Mouse (Mus musculus) ES-Bruce4 (cell line): Measurements from ENCODE around the gene Mpdz. TPM values are rescaled to one million over a fixed set of nuclear protein-coding genes. Genes with fewer than 3 reads are reported as not detected.

ENCODE experiments used
- H3K27ac ChIP-seq: 2 replicates; pipeline ENCODE4 v1.5.1; 2012; ENCODE audit warnings: low read length, inconsistent platforms; ENCODE audit not compliant: insufficient read depth
- H3K27me3 ChIP-seq: 2 replicates; pipeline ENCODE4 v1.6.1; 2012; ENCODE audit warnings: mild to moderate bottlenecking, low read length, inconsistent platforms; ENCODE audit not compliant: control insufficient read depth, poor library complexity, insufficient read depth, severe bottlenecking
- H3K36me3 ChIP-seq: 2 replicates; pipeline ENCODE4 v1.6.1; 2012; ENCODE audit warnings: inconsistent platforms, mild to moderate bottlenecking, low read length, moderate library complexity; ENCODE audit not compliant: control insufficient read depth, poor library complexity, insufficient read depth, severe bottlenecking
- H3K4me1 ChIP-seq: one replicate; pipeline ENCODE4 v1.8.1; 2011; ENCODE audit warnings: low read length; ENCODE audit not compliant: control insufficient read depth, insufficient read depth
- H3K4me3 ChIP-seq: 2 replicates; pipeline ENCODE4 v1.5.1; 2011; ENCODE audit warnings: low read depth, mild to moderate bottlenecking, low read length
- H3K9ac ChIP-seq: 2 replicates; pipeline ENCODE4 v1.6.1; 2012; ENCODE audit warnings: low read depth, mild to moderate bottlenecking, inconsistent platforms; ENCODE audit not compliant: poor library complexity, severe bottlenecking
- H3K9me3 ChIP-seq: replicated peaks from 2 replicates; pipeline ENCODE4 v1.6.1; 2012; ENCODE audit warnings: mild to moderate bottlenecking, low read length, inconsistent platforms; ENCODE audit not compliant: control insufficient read depth, poor library complexity, insufficient read depth, severe bottlenecking
- CTCF ChIP-seq: IDR thresholded peaks from one replicate; pipeline ENCODE4 v1.8.1; 2011; ENCODE audit warnings: low read depth, low read length
- EP300 ChIP-seq: IDR thresholded peaks from 2 replicates; pipeline ENCODE4 v1.6.1; 2011; ENCODE audit warnings: low read depth, low read length; ENCODE audit not compliant: insufficient read depth
- POLR2A ChIP-seq: IDR thresholded peaks from one replicate; pipeline ENCODE4 v1.8.1; 2011; ENCODE audit warnings: low read length; ENCODE audit not compliant: insufficient read depth
- polyA plus RNA-seq: library from polyadenylated mRNA; stranded (reverse); fragments of >200 nt; gene quantifications from 2 replicates; pipeline ENCODE4 v1.2.4, GENCODE M21; 2011; ENCODE audit warnings: low read depth; ENCODE audit not compliant: missing spikeins, insufficient read depth, insufficient read length

Mpdz gene
- polyA plus RNA-seq, 1 experiment = 28.0 TPM

GRCm38 (mm10) chr4:81310168-81310474 is 132.5 kb downstream of the Mpdz start:
- no peak for TF ChIP-seq CTCF
- no peak for TF ChIP-seq EP300
- no peak for TF ChIP-seq POLR2A
- no peaks in the 10 kb centered on the region for H3K27me3 ChIP-seq
- H3K27ac ChIP-seq = no peak overlapping the region
- no peak overlapping the region for H3K9ac ChIP-seq
- H3K9me3 ChIP-seq = no peaks in the 10 kb centered on the region
- no peaks in the 10 kb centered on the region for H3K4me1 ChIP-seq
- H3K36me3 ChIP-seq = no peaks in the 10 kb centered on the region
- H3K4me3 ChIP-seq = no peak overlapping the region

- no peaks in the 10 kb centered on the region for H3K4me1 ChIP-seq
- H3K9me3 ChIP-seq = no peaks in the 10 kb centered on the region
- no peaks in the 10 kb centered on the region for H3K36me3 ChIP-seq
- H3K4me3 ChIP-seq = no peak overlapping the region
- no peak overlapping the region for H3K9ac ChIP-seq
- H3K27ac ChIP-seq = no peak overlapping the region
- no peaks in the 10 kb centered on the region for H3K27me3 ChIP-seq
- no peak for TF ChIP-seq EP300
Measured at GRCm38 (mm10) chr4:81309473-81310167, 133.0 kb downstream of the Mpdz start.

- no peaks in the 10 kb centered on the region for H3K9me3 ChIP-seq
- no peak overlapping the region for H3K4me3 ChIP-seq
- H3K27me3 ChIP-seq = no peaks in the 10 kb centered on the region
- H3K9ac ChIP-seq = no peak overlapping the region
- no peak for TF ChIP-seq CTCF
- no peak for TF ChIP-seq POLR2A
- TF ChIP-seq EP300 = no peak
- H3K4me1 ChIP-seq = no peaks in the 10 kb centered on the region
- H3K36me3 ChIP-seq = no peaks in the 10 kb centered on the region
- no peak overlapping the region for H3K27ac ChIP-seq
Measured at GRCm38 (mm10) chr4:81307596-81308265, 134.9 kb downstream of the Mpdz start.

GRCm38 (mm10) chr4:81302056-81302455 is 140.6 kb downstream of the Mpdz start:
- Histone ChIP-seq H3K9ac (no peak overlapping the region), H3K27ac (no peak overlapping the region), H3K27me3 (no peaks in the 10 kb centered on the region), H3K4me1 (no peaks in the 10 kb centered on the region), H3K36me3 (no peaks in the 10 kb centered on the region), H3K9me3 (no peaks in the 10 kb centered on the region), H3K4me3 (no peak overlapping the region)
- TF ChIP-seq EP300 (no peak), CTCF (no peak), POLR2A (no peak)

GRCm38 (mm10) chr4:81298384-81298783 is 144.2 kb downstream of the Mpdz start:
- H3K27me3 ChIP-seq = no peaks in the 10 kb centered on the region
- no peak overlapping the region for H3K27ac ChIP-seq
- no peaks in the 10 kb centered on the region for H3K9me3 ChIP-seq
- H3K36me3 ChIP-seq = no peaks in the 10 kb centered on the region
- TF ChIP-seq EP300 = no peak
- TF ChIP-seq POLR2A = no peak
- no peak for TF ChIP-seq CTCF
- H3K4me3 ChIP-seq = no peak overlapping the region
- no peaks in the 10 kb centered on the region for H3K4me1 ChIP-seq
- no peak overlapping the region for H3K9ac ChIP-seq

- Histone ChIP-seq H3K4me1 (no peaks in the 10 kb centered on the region), H3K4me3 (no peak overlapping the region), H3K9me3 (no peaks in the 10 kb centered on the region), H3K9ac (no peak overlapping the region), H3K27me3 (no peaks in the 10 kb centered on the region), H3K27ac (no peak overlapping the region), H3K36me3 (no peaks in the 10 kb centered on the region)
- TF ChIP-seq EP300 (no peak), CTCF (no peak), POLR2A (no peak)
Measured at GRCm38 (mm10) chr4:81293309-81293708, 149.3 kb downstream of the Mpdz start.
